Mouse (Mus musculus) small intestine, adult 2 months (tissue): ENCODE measurements around the gene Impdh2. TPM values are rescaled to one million over a fixed set of nuclear protein-coding genes. Genes with fewer than 3 reads are reported as not detected.

Source experiments
- H3K27ac ChIP-seq: fragments of 200-500 bp; 2 replicates; pipeline ENCODE4 v1.5.1; 2012; ENCODE audit warnings: low read depth, low read length, control low read depth, inconsistent platforms; ENCODE audit not compliant: insufficient read depth
- H3K27me3 ChIP-seq: fragments of 200-500 bp; 2 replicates; pipeline ENCODE4 v1.6.1; 2012; ENCODE audit warnings: mild to moderate bottlenecking, moderate library complexity, low read length, inconsistent platforms; ENCODE audit not compliant: control insufficient read depth, insufficient read depth
- H3K36me3 ChIP-seq: fragments of 200-500 bp; 2 replicates; pipeline ENCODE4 v1.6.1; 2012; ENCODE audit warnings: mild to moderate bottlenecking, low read length, control low read depth, inconsistent platforms; ENCODE audit not compliant: control insufficient read depth, insufficient read depth
- H3K4me1 ChIP-seq: fragments of 200-500 bp; 2 replicates; pipeline ENCODE4 v1.6.1; 2012; ENCODE audit warnings: low read length, inconsistent platforms, mixed read lengths; ENCODE audit not compliant: control insufficient read depth, insufficient read depth, insufficient read length
- H3K4me3 ChIP-seq: fragments of 200-500 bp; 2 replicates; pipeline ENCODE4 v1.5.1; 2012; ENCODE audit warnings: low read depth, mild to moderate bottlenecking, control low read depth, inconsistent platforms, low read length, moderate library complexity
- CTCF ChIP-seq: fragments of 200-500 bp; IDR thresholded peaks from 2 replicates; pipeline ENCODE4 v1.5.1; 2012; ENCODE audit warnings: low read depth, mild to moderate bottlenecking, control low read depth, inconsistent platforms, low read length, moderate library complexity, mixed read lengths; ENCODE audit not compliant: insufficient replicate concordance, insufficient read length; ENCODE audit errors: extremely low read depth
- POLR2A ChIP-seq: fragments of 200-500 bp; IDR thresholded peaks from 2 replicates; pipeline ENCODE4 v1.6.1; 2012; ENCODE audit warnings: low read depth, mild to moderate bottlenecking, control low read depth, inconsistent platforms, low read length, moderate library complexity
- WGBS: fragments of 180-500 bp; shearing (Covaris S2); methylation state at CpG from one replicate; pipeline ENCODE4 v1.1.7; 2018; 5-methylcytosine and 5-hydroxymethylcytosine counted together
- polyA plus RNA-seq: library from polyadenylated mRNA; depleted of rRNA; stranded (reverse); fragments of >200 nt; gene quantifications from 2 replicates; pipeline ENCODE4 v1.2.3, GENCODE M21; 2012; rRNA removed

Gene Impdh2
- polyA plus RNA-seq, 1 experiment, result 52.9 TPM

DNA sequence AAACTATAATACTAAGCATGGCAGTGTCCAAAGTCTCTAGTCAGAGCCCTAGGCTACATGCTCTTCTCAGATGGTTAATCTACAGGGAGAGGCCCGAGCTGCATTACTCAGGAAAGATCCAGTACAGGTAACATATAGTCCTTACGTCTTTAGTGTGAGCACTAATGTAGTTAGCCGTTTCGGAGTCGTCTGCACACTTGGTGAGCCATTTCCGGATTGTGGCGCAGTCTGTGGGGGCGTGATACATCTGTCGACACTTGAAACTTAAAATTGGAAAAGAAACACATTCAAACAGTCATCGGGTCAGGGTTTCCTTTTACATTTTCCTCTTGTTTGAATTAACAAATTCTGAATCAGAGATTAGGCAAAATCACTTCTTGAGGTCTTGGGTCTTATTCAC is 51.4 kb downstream of the Impdh2 start:
- WGBS, result 96% methylated on average over 10 of the region's 10 CpGs
- H3K36me3 ChIP-seq, result peaks cover 67% of the 10 kb centered on the region

More for the DNA sequence above, 51.4 kb downstream of the Impdh2 start:
- Histone ChIP-seq H3K4me1 (peaks cover 7% of the 10 kb centered on the region), H3K27me3 (no peaks in the 10 kb centered on the region), H3K4me3 (no peak overlapping the region), H3K27ac (no peak overlapping the region)
- TF ChIP-seq CTCF (no peak), POLR2A (no peak)

Other genes starting within 250 kb of the Impdh2 start
- gene Gpx1, start 221.4 kb upstream of the Impdh2 start, polyA plus RNA-seq, result 1,021 and 1,249 TPM in 2 replicates
- 26.6 and 66.3 TPM in 2 replicates for gene Usp4, start 212.4 kb upstream of the Impdh2 start, polyA plus RNA-seq
- gene 1700102P08Rik, start 167.5 kb upstream of the Impdh2 start, polyA plus RNA-seq, result 0.23 TPM in 1 of 2 replicates, not detected in the other
- gene Ccdc36, start 131.8 kb upstream of the Impdh2 start, polyA plus RNA-seq, result not detected in 2 replicates
- not detected in 2 replicates for gene BC048562, start 123.8 kb upstream of the Impdh2 start, polyA plus RNA-seq
- gene Ccdc71, start 99.8 kb upstream of the Impdh2 start, polyA plus RNA-seq, result 11.8 and 20.1 TPM in 2 replicates
- 13.4 and 19.7 TPM in 2 replicates for gene Klhdc8b, start 98.7 kb upstream of the Impdh2 start, polyA plus RNA-seq
- 22.3 and 23.3 TPM in 2 replicates for gene Lamb2, start 80.5 kb upstream of the Impdh2 start, polyA plus RNA-seq
- gene Usp19, start 69.7 kb upstream of the Impdh2 start, polyA plus RNA-seq, result 48.5 and 84.5 TPM in 2 replicates
- 110 and 340 TPM in 2 replicates for gene Qars, start 52.6 kb upstream of the Impdh2 start, polyA plus RNA-seq
- 38.4 and 76.2 TPM in 2 replicates for gene Qrich1, start 43.5 kb upstream of the Impdh2 start, polyA plus RNA-seq
- gene Ndufaf3, start 7.1 kb downstream of the Impdh2 start, polyA plus RNA-seq, result 19.8 and 26.2 TPM in 2 replicates
- 86.7 and 118 TPM in 2 replicates for gene Dalrd3, start 9.6 kb downstream of the Impdh2 start, polyA plus RNA-seq
- 10.7 and 15.9 TPM in 2 replicates for gene Wdr6, start 18.5 kb downstream of the Impdh2 start, polyA plus RNA-seq
- gene P4htm, start 37.4 kb downstream of the Impdh2 start, polyA plus RNA-seq, result 3.8 and 4.8 TPM in 2 replicates
- gene Arih2, start 89.1 kb downstream of the Impdh2 start, polyA plus RNA-seq, result 13.1 and 22.4 TPM in 2 replicates
- gene Slc25a20, start 101.8 kb downstream of the Impdh2 start, polyA plus RNA-seq, result 19.7 and 26.0 TPM in 2 replicates
- 17.6 and 31.5 TPM in 2 replicates for gene Prkar2a, start 129.0 kb downstream of the Impdh2 start, polyA plus RNA-seq
- gene Ip6k2, start 223.5 kb downstream of the Impdh2 start, polyA plus RNA-seq, result 45.0 and 53.8 TPM in 2 replicates
- 13.5 and 18.1 TPM in 2 replicates for gene Nckipsd, start 248.1 kb downstream of the Impdh2 start, polyA plus RNA-seq